Mouse (Mus musculus) retina, adult 2 months (tissue): ENCODE measurements around the gene Gm28778.
"Not testable (repeated sequence)": the region's sequence is repeated elsewhere in the genome, so short reads cannot be mapped to it uniquely, and the experiment has no call there.

Source experiments
- DNase-seq: peaks from one replicate; pipeline ENCODE4 v3.0.0-alpha.2; 2012; ENCODE audit warnings: low read depth, low spot score

Gm28778 gene

GRCm38 (mm10) chr1:53296581-53297383, at the start of gene Gm28778, which contains the start of the genes Pms1 and Ormdl1:
TSS of gene Gm28778 (plus strand) at chr1:53297111.
TSS of gene Pms1 (minus strand) at chr1:53297018.
TSS of gene Ormdl1 (plus strand) at chr1:53297095.
- DNase-seq = peak; percentile 85

- DNase-seq = not testable (repeated sequence)
These were observed 31.8 kb upstream of the Gm28778 start for GRCm38 (mm10) chr1:53264958-53265612.

GRCm38 (mm10) chr1:53269901-53270300, 27.0 kb upstream of the Gm28778 start:
- no peak for DNase-seq

DNA sequence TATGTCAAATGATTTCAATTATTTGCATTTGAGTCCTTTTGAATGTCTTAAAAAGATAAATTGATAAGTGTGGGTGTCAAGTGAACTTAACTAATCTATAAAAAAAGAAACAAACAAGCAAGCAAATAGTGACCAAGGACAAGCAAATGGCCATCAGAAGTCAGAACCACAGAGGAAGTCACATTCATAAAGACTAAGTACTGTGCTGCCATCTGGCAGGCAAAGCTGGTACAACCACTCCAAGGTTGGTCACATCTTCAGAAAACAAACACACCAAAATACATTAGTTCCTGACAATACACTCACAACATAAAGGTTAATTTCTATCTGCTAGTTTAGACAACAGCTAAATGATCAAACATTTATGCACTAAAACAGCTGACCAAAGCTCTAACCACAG, 24.3 kb upstream of the Gm28778 start:
- DNase-seq = no peak

GRCm38 (mm10) chr1:53291197-53291596, 5.7 kb upstream of the Gm28778 start:
- no peak for DNase-seq

DNA sequence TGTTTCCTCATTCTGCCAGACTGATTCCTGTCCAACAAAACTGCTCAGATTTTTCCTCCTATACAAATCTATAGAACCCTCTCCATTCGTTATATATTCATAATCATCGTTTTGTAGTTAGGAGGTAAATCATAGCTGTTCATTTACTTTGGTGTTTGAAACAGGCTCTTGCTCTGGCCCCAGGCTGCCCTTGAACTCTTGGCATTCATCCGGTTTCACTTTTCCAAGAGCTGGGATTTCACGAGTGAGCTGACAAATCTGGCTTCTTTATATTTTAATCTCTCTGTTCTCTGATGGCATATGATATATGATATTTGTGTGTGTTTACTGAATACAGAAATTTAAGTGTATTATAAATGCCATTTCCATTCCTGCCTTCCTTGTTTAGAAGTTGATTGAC, 3.6 kb downstream of the Gm28778 start:
- DNase-seq = no peak

- DNase-seq = peak; percentile 66
These were observed 16.4 kb downstream of the Gm28778 start, which contains the start of gene Osgepl1 for GRCm38 (mm10) chr1:53312989-53313967. TSS of gene Osgepl1 (plus strand) at chr1:53313624.

- DNase-seq = no peak
These were observed 24.9 kb downstream of the Gm28778 start for GRCm38 (mm10) chr1:53321662-53322344.

- no peak for DNase-seq
These were observed 26.3 kb downstream of the Gm28778 start for GRCm38 (mm10) chr1:53323254-53323653.

DNA sequence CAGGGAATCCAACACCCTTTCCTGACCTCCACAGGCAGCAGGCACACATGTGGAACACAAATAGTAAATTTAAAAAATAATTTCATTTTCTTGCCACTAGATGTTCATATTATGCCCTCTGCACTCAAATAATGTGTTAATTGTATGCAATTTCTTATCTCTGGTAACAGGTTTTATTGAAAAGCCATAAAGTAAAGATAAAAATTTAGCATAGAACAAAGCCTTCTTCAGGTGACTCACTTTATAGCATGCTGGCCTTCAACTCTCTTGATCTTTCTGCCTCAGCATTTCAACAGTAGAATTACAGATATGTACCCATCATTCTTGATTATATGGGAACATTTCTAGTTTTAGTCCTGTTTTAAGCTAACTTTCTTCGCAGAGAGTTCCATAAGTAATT, 27.4 kb downstream of the Gm28778 start:
- DNase-seq = no peak

DNA sequence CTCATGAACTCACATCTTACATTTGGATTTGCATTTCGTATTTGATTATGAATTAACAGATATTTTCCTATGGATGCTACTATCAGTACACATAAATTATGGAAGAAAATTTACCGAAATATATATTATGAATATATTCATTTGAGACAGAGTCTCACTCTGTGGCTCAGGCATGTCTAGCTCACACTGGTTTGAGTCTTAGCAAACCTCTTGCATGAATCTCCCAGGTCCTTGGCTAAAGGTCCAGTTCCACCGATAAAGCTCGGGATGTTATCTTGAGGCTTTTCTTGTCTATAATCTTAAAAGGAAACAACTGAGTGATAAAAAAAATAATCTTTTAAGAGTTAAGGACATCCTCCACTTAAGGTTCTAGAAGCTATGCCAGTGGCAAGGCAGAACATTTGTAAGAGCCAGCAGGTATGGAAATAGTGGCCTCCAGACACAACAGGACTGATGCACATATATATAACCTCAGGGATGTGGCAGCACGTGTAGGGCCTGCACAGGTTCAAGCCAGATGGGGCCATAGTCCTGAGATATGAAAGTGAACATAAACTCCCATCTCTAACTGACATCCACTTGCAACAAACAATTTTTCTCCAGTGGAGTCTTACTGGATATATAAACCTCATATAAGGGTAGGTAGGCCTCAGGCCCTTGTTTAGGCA, 28.1 kb downstream of the Gm28778 start:
- DNase-seq = no peak

DNA sequence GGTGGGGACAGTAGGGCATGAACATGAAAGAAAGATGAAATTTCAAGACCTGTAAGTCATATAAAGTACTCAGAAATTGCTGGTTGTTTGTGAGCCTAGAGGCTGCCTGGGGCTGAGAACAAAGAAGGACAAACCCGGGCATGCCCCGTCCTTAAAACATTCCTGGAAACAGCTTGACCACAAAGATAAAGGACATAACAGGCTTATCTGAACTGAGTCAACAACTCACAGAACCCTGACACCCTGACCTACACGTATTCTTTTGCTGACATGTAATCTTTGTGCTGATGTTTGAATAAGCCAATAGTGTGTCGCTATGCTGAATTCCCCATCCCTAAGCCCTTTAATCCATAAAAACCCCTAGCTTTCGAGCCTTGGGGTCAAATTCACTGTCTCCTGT, 36.6 kb downstream of the Gm28778 start:
- DNase-seq = not testable (repeated sequence)

GRCm38 (mm10) chr1:53335465-53335864, 38.6 kb downstream of the Gm28778 start:
- no peak for DNase-seq

- not testable (repeated sequence) for DNase-seq
These were observed 40.5 kb downstream of the Gm28778 start for GRCm38 (mm10) chr1:53337403-53337802.

DNA sequence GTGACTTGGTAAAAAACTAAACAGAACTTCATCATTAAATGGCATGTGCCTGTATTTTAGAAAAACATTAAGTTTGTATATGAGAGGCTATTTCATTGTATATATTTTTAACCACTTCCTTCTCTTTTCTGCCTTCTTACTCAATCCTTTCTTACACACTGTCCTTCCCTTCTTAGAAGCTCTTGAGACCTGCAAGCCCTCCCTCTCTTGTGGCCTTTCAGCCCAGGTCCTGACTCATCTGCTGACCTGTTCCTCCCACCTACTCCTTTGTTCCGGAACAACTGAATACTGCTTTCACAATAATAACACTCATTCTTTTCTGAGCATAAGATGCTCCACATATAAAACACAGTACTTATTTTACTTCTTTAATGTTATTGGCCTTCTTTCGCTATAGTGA, 44.2 kb downstream of the Gm28778 start:
- no peak for DNase-seq

GRCm38 (mm10) chr1:53352327-53353261, 55.7 kb downstream of the Gm28778 start, which contains the start of the genes Asdurf, Gm28551 and Asnsd1:
TSS of gene Asdurf (minus strand) at chr1:53352619.
TSS of gene Gm28551 (minus strand) at chr1:53352667.
TSS of gene Asnsd1 (minus strand) at chr1:53352752.
- DNase-seq = peak; percentile 84

DNA sequence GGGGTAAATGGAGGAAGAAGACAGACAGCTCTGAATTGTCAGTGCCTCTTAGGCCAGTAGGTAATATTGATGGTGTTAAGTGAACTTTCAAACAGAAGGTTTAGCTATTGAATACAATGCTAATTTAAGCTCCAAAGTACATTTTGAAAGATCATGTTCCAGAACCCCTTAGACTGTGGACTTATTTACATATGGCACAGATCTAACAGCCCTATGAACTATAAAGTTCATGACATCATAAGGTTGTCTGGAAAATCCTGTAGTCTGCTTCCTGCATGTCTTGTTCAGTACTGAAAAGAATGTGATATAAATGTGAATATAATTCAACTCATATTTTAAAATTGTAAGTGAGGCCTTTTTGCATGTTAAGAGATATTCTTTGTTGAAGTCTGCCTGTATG, 62.1 kb downstream of the Gm28778 start:
- DNase-seq = no peak
